Mouse (Mus musculus) frontal cortex, postnatal 36 days (tissue): ENCODE results near the gene Foxd2.

ENCODE experiments used
- DNase-seq, 2 experiments: peaks; one replicate each; pipeline ENCODE4 v3.0.0; 2022; ENCODE audit warnings: low spot score in 2 of 2

The Foxd2 gene

DNA sequence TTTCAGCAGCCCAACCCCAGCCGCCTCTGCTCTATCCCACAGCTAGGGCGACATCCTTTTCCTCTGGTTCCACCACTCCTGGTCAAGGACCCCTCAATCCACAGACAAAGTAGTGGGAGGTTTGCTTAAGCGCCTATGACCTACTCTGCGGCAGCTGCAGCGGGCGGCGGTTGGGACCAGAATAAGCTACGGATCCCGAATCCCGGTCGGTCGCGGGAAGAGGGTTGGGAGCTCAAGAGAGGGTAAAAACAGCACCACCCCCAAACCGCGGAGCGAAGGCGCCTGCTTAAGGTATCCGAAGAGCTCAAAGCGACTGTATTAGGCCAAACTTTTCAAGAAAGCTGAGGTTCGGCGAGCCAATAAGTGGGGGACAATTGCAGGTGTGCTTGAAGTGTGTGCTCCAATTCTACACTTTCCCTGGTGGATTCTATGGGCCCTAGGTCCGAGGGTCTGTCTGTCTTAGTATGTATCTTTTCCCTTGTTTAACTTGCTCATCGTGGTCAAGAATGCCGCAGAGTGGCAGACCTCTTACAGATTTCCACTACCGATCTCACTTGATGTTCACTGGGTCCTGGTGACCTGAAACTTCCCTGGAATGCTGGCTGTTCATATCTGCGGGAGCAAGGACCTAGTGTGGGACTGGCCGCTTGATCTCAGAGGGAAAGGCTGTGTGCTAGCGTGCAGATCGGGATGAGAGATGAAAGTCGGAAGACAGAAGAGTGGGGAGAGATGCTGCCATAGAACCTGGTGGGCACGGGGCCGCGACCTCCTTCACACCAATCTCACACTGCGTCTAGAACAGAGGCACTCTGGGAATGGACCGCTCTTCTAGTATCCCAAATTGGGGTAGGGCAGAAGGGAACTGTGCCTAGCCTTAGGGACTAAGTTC is 4.3 kb upstream of the Foxd2 start:
- DNase-seq: no peak

- no peak for DNase-seq
These were observed 1.2 kb upstream of the Foxd2 start for GRCm38 (mm10) chr4:114909602-114910484.

DNA sequence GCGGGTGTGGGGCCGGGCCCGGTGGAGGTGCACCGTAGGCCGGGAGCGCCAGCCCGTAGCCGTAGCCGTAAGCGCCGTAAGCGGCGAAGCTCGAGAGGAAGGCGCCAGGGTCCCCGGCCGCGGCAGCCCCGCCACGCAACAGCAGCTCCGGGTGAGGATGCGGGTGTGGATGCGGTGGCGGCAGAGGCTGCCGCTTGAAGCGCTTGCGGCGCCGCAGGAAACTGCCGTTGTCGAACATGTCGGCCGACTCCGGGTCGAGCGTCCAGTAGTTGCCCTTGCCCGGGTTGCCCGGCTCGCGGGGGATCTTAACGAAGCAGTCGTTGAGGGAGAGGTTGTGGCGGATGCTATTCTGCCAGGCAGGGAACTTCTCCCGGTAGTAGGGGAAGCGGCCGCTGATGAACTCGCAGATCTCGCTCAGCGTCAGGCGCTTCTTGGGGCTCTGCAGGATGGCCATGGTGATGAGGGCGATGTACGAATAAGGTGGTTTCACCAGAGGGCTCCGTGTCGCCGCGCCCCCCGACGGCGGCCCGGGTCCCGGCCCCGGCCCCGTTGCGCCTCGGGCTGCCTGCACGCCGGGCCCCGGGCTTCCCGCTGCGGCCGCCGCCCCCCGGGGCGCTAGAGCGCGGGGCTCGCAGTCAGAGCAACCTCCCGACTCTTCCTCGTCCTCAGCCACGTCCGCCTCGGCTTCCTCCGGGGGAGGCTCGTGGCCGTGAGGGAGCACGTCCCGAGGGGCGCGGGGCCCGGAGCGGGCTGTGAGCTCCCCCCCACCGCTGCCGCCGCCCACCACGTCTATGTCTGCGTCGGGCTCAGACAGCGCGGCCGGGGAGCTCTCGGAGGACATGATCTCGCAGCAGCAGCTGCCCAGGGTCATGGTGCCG is 483 bp downstream of the Foxd2 start:
- no peak for DNase-seq

DNA sequence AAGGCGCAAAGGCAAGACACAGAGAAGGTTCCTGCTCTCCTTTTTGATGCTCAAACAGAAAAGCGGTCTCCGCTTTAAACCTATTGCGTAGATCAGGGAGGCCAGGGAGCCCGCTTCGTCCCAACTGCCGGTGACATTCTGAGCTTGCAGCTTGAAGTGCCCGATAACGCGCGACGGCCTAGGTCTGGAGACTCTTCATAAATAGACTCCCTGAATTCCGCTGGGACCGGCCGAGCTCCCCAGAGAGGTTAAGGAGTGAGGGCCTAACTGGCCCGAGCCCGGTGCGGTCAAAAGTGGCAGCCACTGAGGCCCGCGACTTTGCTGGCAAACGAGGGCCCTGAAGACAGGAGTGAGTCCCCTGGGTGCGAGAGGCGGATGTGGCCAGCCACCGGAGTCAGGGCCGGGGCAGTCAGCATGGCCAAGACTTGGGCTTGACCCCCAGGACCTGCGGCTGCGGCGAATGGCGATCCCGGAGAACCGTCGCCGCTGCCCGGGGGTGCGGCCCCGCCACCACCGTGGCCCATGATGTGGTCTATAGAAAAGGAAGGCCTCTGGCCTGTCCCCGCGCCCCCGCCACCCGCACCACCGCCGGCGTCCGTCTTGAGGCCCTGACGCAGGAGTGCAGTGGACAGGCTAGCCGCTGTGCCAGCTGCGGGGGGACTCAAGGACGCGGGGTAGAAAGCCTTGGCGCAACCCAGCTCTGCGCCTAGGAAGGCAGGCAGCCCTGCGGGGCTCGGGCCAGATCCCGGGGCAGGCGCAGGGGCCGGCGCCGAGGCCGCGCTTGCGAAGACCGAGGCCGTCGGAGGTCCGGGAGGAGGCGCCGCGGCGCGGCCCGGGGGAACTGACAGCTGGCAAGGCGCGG is 1.4 kb downstream of the Foxd2 start:
- DNase-seq: no peak

GRCm38 (mm10) chr4:114905969-114906680 is 2.5 kb downstream of the Foxd2 start:
- no peak for DNase-seq

DNA sequence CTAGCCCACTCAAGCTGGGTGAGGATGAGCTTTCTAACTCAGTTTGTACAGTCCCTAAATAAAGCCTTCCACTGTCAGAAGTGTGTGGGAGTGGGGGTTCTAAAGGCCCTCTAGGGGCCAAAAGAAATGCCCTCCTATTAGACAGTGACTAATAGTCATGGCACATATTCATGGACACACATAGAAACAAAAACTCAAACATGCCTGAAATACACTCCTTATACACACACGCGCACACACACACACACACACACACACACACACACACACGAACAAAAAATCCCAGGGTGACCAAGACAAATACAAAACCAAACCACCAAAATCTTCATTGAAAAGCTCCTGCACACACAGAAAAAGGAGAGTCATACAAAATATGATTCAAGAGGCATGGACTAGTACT is 3.2 kb downstream of the Foxd2 start:
- no peak for DNase-seq

DNA sequence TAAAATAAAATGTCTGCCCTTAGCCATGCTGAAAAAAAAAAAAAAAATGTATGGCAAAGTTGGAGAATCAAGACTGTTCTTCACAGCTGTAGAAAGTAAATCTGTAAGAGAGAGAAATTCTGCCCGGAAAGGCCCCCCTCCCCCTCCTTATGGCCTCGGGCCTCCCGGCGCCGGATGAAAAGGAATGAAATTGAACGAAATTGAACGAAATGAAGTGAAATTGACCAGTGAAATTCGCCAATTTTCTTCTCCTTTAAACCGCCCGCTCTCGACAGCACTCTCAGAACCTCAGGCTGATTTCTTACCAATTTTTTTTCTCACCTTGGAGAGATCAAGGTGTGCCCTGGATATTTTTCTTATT is 5.3 kb downstream of the Foxd2 start:
- no peak for DNase-seq

DNA sequence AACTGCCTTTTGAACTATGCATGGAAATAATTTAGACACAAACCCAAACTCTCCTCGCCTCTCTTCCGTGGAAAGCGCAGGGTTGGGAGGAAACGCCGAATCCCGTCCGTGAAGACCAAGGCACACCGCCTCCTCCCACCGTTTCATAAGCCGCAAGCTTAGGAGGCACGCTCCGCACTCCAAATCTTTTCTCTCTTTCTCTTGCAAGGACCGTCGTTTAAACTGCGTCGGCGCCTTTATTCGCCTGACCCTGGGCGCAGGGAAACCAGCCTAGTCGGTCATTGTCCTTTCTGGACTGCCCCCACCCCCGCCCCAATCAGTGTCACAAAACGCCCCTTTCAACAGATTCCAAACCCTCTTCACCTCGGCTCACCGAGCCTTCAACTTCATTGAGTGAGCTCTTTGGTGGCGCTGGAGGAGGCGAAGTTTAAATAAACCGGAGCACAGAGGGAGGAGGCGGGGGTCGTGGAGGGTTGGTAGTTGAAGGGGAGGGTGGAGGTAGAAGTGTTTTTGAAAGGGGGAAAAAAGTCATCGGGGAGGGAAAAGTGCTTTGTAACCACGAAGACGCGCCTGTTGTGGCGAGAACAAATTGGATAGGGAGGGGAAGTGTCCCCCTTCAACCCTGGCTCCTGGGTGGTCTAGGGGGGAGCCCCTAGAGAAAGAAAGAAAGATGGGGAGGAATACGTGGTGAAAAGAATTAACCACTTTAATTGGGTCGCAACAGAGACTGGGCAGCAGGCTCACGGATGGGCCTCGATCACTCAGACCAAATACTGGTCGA is 5.8 kb downstream of the Foxd2 start:
- no peak for DNase-seq

DNA sequence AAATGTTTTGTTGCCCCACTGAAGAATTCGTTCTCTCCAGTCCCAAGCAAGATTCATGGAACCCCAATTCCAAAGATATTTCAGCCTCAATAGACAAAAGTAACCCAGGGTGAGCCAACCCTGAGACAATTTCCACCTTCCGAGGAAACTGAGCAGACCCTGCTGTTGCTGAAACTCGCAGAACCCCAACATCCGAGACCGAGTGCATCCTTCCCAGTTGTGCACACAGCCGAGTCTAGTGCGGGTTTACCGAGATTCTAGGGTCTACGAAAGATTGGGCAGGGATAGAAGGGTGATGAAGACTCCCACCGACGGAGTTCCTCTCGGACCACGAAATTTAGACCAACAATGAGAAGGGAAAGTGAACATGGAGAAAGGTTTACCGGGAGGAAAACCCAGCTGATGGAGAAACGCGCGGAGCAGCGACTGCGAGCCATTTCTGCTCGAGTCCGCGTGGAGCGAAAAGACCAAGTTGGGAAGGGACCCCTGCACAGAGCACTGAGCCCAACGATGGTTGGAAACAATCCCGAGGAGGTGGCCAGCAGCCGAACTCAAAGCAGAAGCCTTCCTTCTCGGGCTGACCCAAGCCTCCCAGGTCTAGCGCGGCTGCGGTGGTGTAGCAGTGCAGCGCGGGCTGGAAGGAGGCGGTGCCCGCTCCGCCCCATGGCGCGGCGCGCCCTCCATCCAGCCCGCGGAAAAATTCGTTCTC is 6.9 kb downstream of the Foxd2 start:
- no peak for DNase-seq

DNA sequence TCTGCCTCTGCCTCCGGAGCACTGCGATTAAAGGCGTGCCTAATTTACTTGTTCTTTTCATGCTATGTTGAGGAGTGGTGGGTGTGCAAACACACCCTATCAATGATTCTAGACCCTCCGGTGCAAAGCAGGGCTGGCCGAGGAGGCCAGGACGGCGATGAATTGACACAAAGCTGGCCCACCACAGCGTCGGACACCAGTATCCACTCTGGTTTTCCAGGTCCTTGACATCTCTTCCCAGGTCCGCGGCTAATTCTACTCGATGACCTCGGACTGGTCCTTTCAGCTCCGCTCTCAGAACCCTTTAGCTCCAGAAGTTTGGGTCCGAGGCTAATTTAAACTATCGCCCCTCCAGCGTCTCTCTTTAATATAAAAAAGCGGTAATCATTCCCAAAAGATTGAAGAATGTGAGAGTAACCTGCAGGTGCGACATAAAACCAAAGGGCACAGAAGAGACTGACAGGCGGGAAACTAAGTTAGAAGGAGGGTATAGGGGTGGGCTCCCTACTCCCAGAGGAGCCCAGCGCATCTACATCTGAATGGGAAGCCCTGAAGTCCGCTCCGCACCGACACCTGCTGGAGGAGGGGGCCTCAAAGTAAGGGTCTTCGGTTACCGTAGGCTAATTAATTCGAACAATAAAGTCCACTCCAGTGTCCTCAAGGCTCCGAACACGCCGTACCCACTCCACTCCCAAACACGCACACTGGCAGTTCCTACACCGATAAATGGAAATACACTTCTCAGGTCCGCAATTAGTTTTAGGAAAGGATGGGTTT is 7.6 kb downstream of the Foxd2 start:
- no peak for DNase-seq

DNA sequence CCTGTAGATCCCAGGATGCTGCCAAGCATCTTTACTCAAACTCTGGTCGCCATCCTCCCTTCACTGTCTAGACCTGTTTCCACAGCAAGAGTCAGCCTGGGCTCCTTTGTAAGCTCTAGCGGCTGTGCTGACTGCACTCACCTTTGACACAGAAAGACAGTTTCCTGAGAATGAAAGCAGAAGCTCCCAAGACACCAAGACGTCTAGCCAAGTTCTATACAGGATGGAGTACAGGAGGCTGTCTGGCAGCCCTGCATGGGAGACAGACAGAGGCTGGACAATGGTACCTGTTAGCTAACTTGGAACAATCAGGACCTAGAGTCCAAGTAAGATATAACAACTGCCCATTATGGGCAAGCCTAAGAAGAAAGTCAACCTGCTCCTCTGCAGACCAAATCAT is 8.8 kb downstream of the Foxd2 start:
- no peak for DNase-seq

DNA sequence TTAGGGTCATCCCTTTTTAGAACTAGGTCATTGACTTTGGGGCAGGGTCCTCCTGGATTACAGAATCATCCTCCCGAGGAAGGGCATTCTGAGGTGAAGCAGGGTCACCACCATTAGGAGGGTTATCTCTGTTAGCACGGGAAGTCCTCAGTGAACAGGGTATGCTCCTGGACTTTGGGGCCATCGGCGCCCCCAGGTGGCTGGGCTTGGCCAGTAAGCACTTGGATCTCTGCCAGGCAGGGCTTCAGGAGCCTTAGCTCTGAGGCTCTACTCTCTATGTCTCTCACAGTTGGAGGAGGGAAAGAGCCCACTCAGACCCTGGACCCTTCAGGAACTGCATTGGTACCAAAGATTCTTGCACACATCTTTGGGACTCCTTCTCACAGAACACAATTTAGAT is 10.8 kb downstream of the Foxd2 start:
- DNase-seq: no peak

DNA sequence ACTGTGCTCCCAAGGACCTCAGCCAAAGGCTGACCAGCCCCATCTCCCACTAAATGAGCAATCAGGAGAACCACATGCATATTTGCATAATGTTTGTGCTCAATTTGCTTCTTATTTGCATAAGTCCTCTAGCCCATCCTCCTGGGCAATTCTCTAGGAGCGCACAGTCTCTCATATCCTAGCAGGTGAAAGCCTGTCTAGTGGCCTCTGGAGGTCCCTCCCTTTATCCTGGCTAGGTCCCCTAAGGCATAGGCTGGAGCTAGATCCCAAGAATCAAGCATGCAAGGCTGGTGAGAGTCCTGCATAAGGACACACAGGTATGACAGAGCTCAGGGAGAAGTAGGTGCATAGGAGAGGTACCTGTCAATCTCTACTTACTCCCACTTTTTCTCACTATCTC is 26.4 kb downstream of the Foxd2 start:
- no peak for DNase-seq

- no peak for DNase-seq
These were observed 32.2 kb downstream of the Foxd2 start for GRCm38 (mm10) chr4:114876441-114876972.

DNA sequence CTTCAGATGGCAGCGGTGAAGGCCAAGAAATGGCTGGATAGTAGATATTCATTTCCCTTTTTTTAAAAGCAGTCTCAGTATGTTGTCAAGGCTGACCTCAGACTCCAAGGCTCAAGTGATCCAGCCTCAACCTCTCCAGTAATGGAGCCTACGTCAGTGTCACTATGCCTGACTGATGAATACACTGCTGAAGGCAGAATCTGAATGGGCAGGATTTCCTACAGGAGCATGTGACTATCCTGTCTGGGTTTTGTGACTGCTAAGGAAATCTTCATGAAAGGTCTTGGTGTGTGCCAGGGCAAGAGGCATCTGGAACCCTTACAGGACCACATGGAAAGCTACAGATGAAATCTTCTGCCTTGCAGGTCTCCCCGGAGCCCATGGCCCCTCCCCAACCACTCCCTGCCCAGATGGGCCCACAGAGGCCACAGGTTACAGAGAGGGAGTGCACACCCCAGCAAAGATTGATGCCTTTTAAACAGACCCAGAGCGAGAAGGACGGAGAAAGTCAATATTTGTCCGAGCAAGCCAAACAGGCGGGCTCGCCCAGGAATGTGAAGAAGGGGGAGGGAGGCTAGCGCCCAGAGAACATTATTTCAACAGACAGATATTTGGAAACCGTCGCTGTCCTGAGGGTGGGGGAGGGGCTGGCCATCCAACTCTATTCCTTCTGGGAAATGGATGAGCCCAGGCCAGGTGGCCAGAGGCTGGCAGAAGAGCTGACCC is 38.7 kb downstream of the Foxd2 start:
- DNase-seq: no peak

GRCm38 (mm10) chr4:114863166-114863565 is 45.5 kb downstream of the Foxd2 start:
- DNase-seq: no peak

DNA sequence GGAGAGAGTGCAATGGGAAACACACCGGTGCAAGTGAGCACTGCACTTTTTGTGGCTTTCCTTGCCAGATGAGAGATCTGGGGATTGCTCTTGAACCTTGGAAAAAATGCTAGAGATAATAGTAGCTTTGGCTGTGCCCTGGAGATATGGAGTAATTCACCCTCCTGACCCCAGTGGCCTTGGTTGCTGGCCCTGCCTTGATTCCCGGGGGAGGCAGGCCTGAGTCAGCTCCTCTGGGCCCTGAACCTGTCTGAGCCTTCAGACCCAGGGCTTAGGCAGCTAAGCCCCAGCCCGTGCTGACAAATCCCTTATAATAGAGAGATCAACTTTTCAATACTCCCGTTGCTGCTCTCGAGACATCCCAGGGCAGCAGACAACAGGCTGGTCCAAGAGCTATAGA is 50.2 kb downstream of the Foxd2 start:
- no peak for DNase-seq
